Mouse (Mus musculus): ENCODE results near the gene Asic2. TPM values are rescaled to one million over a fixed set of nuclear protein-coding genes. Genes with fewer than 3 reads are reported as not detected.

Gene Asic2
- polyA plus RNA-seq, 1 experiment from 2014 or later: 0.27 TPM

- H3K9ac ChIP-seq (ENCODE audit: low read length): no peak overlapping the region
- ATAC-seq (ENCODE audit: insufficient read depth, low FRiP score): no peak
Measured at GRCm38 (mm10) chr11:81060077-81060476, 908.2 kb downstream of the Asic2 start.

GRCm38 (mm10) chr11:81059546-81059945 lies 908.7 kb downstream of the Asic2 start:
- ATAC-seq (ENCODE audit: insufficient read depth, low FRiP score): no peak
- H3K9me3 ChIP-seq (replicated peaks; ENCODE audit: control insufficient read depth, low read length): no peaks in the 10 kb centered on the region
- H3K27ac ChIP-seq (ENCODE audit: low read length): no peak overlapping the region
- 80% methylated on average over 9 of the region's 9 CpGs for WGBS
- H3K4me1 ChIP-seq (ENCODE audit: control insufficient read depth, insufficient read depth, low read length): no peaks in the 10 kb centered on the region
- H3K9ac ChIP-seq (ENCODE audit: low read length): no peak overlapping the region
- no peaks in the 10 kb centered on the region for H3K27me3 ChIP-seq (ENCODE audit: control insufficient read depth, insufficient read depth, low read length)
- no peak overlapping the region for H3K4me2 ChIP-seq (ENCODE audit: low read depth, low read length)
- no peaks in the 10 kb centered on the region for H3K36me3 ChIP-seq (ENCODE audit: control insufficient read depth, insufficient read depth, low read length)
- no peak overlapping the region for H3K4me3 ChIP-seq (replicated peaks; ENCODE audit: low read length)

More at GRCm38 (mm10) chr11:81060077-81060476, 908.2 kb downstream of the Asic2 start:
- H3K36me3 ChIP-seq (ENCODE audit: control insufficient read depth, insufficient read depth, low read length): no peaks in the 10 kb centered on the region
- H3K27me3 ChIP-seq (ENCODE audit: control insufficient read depth, insufficient read depth, low read length): no peaks in the 10 kb centered on the region
- no peaks in the 10 kb centered on the region for H3K9me3 ChIP-seq (replicated peaks; ENCODE audit: control insufficient read depth, low read length)
- H3K4me2 ChIP-seq (ENCODE audit: low read depth, low read length): no peak overlapping the region
- H3K4me1 ChIP-seq (ENCODE audit: control insufficient read depth, insufficient read depth, low read length): no peaks in the 10 kb centered on the region
- H3K4me3 ChIP-seq (replicated peaks; ENCODE audit: low read length): no peak overlapping the region
- 79% methylated on average over 2 of the region's 2 CpGs for WGBS
- no peak overlapping the region for H3K27ac ChIP-seq (ENCODE audit: low read length)

GRCm38 (mm10) chr11:81057506-81057905 lies 910.8 kb downstream of the Asic2 start:
- no peak for ATAC-seq (ENCODE audit: insufficient read depth, low FRiP score)
- no peaks in the 10 kb centered on the region for H3K27me3 ChIP-seq (ENCODE audit: control insufficient read depth, insufficient read depth, low read length)
- no peak overlapping the region for H3K9ac ChIP-seq (ENCODE audit: low read length)
- WGBS: 80% methylated on average over 3 of the region's 3 CpGs
- no peaks in the 10 kb centered on the region for H3K9me3 ChIP-seq (replicated peaks; ENCODE audit: control insufficient read depth, low read length)
- H3K4me1 ChIP-seq (ENCODE audit: control insufficient read depth, insufficient read depth, low read length): no peaks in the 10 kb centered on the region
- no peak overlapping the region for H3K4me3 ChIP-seq (replicated peaks; ENCODE audit: low read length)
- no peaks in the 10 kb centered on the region for H3K36me3 ChIP-seq (ENCODE audit: control insufficient read depth, insufficient read depth, low read length)
- no peak overlapping the region for H3K27ac ChIP-seq (ENCODE audit: low read length)
- no peak overlapping the region for H3K4me2 ChIP-seq (ENCODE audit: low read depth, low read length)

- H3K9ac ChIP-seq (ENCODE audit: low read length): no peak overlapping the region
- H3K4me1 ChIP-seq (ENCODE audit: control insufficient read depth, insufficient read depth, low read length): no peaks in the 10 kb centered on the region
- ATAC-seq (ENCODE audit: insufficient read depth, low FRiP score): no peak
- H3K4me3 ChIP-seq (replicated peaks; ENCODE audit: low read length): no peak overlapping the region
- no peaks in the 10 kb centered on the region for H3K36me3 ChIP-seq (ENCODE audit: control insufficient read depth, insufficient read depth, low read length)
- H3K4me2 ChIP-seq (ENCODE audit: low read depth, low read length): no peak overlapping the region
- no peak overlapping the region for H3K27ac ChIP-seq (ENCODE audit: low read length)
- no peaks in the 10 kb centered on the region for H3K9me3 ChIP-seq (replicated peaks; ENCODE audit: control insufficient read depth, low read length)
- 92% methylated on average over 9 of the region's 9 CpGs for WGBS
- no peaks in the 10 kb centered on the region for H3K27me3 ChIP-seq (ENCODE audit: control insufficient read depth, insufficient read depth, low read length)
Measured at GRCm38 (mm10) chr11:81056776-81057175, 911.5 kb downstream of the Asic2 start.

GRCm38 (mm10) chr11:81055446-81056145 lies 912.7 kb downstream of the Asic2 start:
- no peak for ATAC-seq (ENCODE audit: insufficient read depth, low FRiP score)
- H3K27ac ChIP-seq (ENCODE audit: low read length): no peak overlapping the region
- 60% methylated on average over 12 of the region's 12 CpGs for WGBS

GRCm38 (mm10) chr11:81053826-81054225 lies 914.4 kb downstream of the Asic2 start:
- ATAC-seq (ENCODE audit: insufficient read depth, low FRiP score): no peak
- WGBS: 86% methylated on average over 8 of the region's 8 CpGs

More at GRCm38 (mm10) chr11:81055446-81056145, 912.7 kb downstream of the Asic2 start:
- Histone ChIP-seq H3K9ac (ENCODE audit: low read length) (no peak overlapping the region), H3K9me3 (replicated peaks; ENCODE audit: control insufficient read depth, low read length) (no peaks in the 10 kb centered on the region), H3K36me3 (ENCODE audit: control insufficient read depth, insufficient read depth, low read length) (no peaks in the 10 kb centered on the region), H3K4me2 (ENCODE audit: low read depth, low read length) (no peak overlapping the region), H3K4me1 (ENCODE audit: control insufficient read depth, insufficient read depth, low read length) (no peaks in the 10 kb centered on the region), H3K4me3 (replicated peaks; ENCODE audit: low read length) (no peak overlapping the region), H3K27me3 (ENCODE audit: control insufficient read depth, insufficient read depth, low read length) (no peaks in the 10 kb centered on the region)

GRCm38 (mm10) chr11:81041671-81042070 lies 926.6 kb downstream of the Asic2 start:
- Histone ChIP-seq H3K9ac (ENCODE audit: low read length) (no peak overlapping the region), H3K36me3 (ENCODE audit: control insufficient read depth, insufficient read depth, low read length) (no peaks in the 10 kb centered on the region), H3K27me3 (ENCODE audit: control insufficient read depth, insufficient read depth, low read length) (no peaks in the 10 kb centered on the region), H3K9me3 (replicated peaks; ENCODE audit: control insufficient read depth, low read length) (no peaks in the 10 kb centered on the region), H3K4me2 (ENCODE audit: low read depth, low read length) (no peak overlapping the region), H3K27ac (ENCODE audit: low read length) (no peak overlapping the region), H3K4me3 (replicated peaks; ENCODE audit: low read length) (no peak overlapping the region), H3K4me1 (ENCODE audit: control insufficient read depth, insufficient read depth, low read length) (no peaks in the 10 kb centered on the region)
- no peak for ATAC-seq (ENCODE audit: insufficient read depth, low FRiP score)
- 47% methylated on average over 3 of the region's 3 CpGs for WGBS

More at GRCm38 (mm10) chr11:81053826-81054225, 914.4 kb downstream of the Asic2 start:
- no peaks in the 10 kb centered on the region for H3K4me1 ChIP-seq (ENCODE audit: control insufficient read depth, insufficient read depth, low read length)
- H3K36me3 ChIP-seq (ENCODE audit: control insufficient read depth, insufficient read depth, low read length): no peaks in the 10 kb centered on the region
- H3K9ac ChIP-seq (ENCODE audit: low read length): no peak overlapping the region
- H3K27ac ChIP-seq (ENCODE audit: low read length): no peak overlapping the region
- no peak overlapping the region for H3K4me2 ChIP-seq (ENCODE audit: low read depth, low read length)
- no peaks in the 10 kb centered on the region for H3K27me3 ChIP-seq (ENCODE audit: control insufficient read depth, insufficient read depth, low read length)
- no peak overlapping the region for H3K4me3 ChIP-seq (replicated peaks; ENCODE audit: low read length)
- no peaks in the 10 kb centered on the region for H3K9me3 ChIP-seq (replicated peaks; ENCODE audit: control insufficient read depth, low read length)

GRCm38 (mm10) chr11:81039976-81040375 lies 928.3 kb downstream of the Asic2 start:
- WGBS: 62% methylated on average over 5 of the region's 5 CpGs
- Histone ChIP-seq H3K9ac (ENCODE audit: low read length) (no peak overlapping the region), H3K4me2 (ENCODE audit: low read depth, low read length) (no peak overlapping the region), H3K27me3 (ENCODE audit: control insufficient read depth, insufficient read depth, low read length) (no peaks in the 10 kb centered on the region), H3K27ac (ENCODE audit: low read length) (no peak overlapping the region), H3K4me1 (ENCODE audit: control insufficient read depth, insufficient read depth, low read length) (no peaks in the 10 kb centered on the region), H3K9me3 (replicated peaks; ENCODE audit: control insufficient read depth, low read length) (no peaks in the 10 kb centered on the region), H3K36me3 (ENCODE audit: control insufficient read depth, insufficient read depth, low read length) (no peaks in the 10 kb centered on the region), H3K4me3 (replicated peaks; ENCODE audit: low read length) (no peak overlapping the region)
- no peak for ATAC-seq (ENCODE audit: insufficient read depth, low FRiP score)

- Histone ChIP-seq H3K4me2 (ENCODE audit: low read depth, low read length) (no peak overlapping the region), H3K9ac (ENCODE audit: low read length) (no peak overlapping the region), H3K36me3 (ENCODE audit: control insufficient read depth, insufficient read depth, low read length) (no peaks in the 10 kb centered on the region), H3K4me3 (replicated peaks; ENCODE audit: low read length) (no peak overlapping the region), H3K27me3 (ENCODE audit: control insufficient read depth, insufficient read depth, low read length) (no peaks in the 10 kb centered on the region), H3K27ac (ENCODE audit: low read length) (no peak overlapping the region), H3K4me1 (ENCODE audit: control insufficient read depth, insufficient read depth, low read length) (no peaks in the 10 kb centered on the region), H3K9me3 (replicated peaks; ENCODE audit: control insufficient read depth, low read length) (no peaks in the 10 kb centered on the region)
- ATAC-seq (ENCODE audit: insufficient read depth, low FRiP score): no peak
- WGBS: 67% methylated on average over 3 of the region's 3 CpGs
Measured at GRCm38 (mm10) chr11:81032151-81032550, 936.1 kb downstream of the Asic2 start.
